Mouse (Mus musculus): ENCODE results near the gene Ptma.
A peak's percentile ranks its signal among the peaks of the same experiment; 100 is the strongest.
"Not testable (repeated sequence)": the region's sequence is repeated elsewhere in the genome, so short reads cannot be mapped to it uniquely, and the experiment has no call there.

The Ptma gene

GRCm38 (mm10) chr1:86496340-86496739 lies 30.2 kb upstream of the Ptma start:
- DNase-seq (ENCODE audit: extremely low spot score): no peak

DNA sequence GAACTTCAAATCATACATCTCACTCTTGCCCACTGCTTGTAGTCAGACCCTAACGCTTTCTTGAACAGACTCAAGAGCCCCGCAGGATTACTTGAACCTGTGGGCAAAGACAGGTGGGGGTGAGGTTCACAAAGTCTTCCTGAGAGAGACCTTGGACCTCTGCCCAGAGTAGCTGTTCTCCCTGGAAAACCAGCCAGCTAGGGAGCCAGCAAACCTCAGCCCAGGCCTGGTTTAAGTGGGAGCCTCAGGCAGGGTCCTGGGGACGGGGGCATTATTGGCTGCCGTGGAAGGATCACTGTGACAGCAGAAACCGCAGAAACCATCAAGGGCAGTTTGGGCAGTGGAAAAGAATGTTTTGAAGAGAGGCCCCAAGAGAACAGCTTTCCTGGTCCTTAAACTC lies 29.2 kb upstream of the Ptma start:
- DNase-seq (ENCODE audit: extremely low spot score): no peak

GRCm38 (mm10) chr1:86497986-86498385 lies 28.5 kb upstream of the Ptma start:
- DNase-seq (ENCODE audit: extremely low spot score): no peak

GRCm38 (mm10) chr1:86498611-86499010 lies 27.9 kb upstream of the Ptma start:
- no peak for DNase-seq (ENCODE audit: extremely low spot score)

DNA sequence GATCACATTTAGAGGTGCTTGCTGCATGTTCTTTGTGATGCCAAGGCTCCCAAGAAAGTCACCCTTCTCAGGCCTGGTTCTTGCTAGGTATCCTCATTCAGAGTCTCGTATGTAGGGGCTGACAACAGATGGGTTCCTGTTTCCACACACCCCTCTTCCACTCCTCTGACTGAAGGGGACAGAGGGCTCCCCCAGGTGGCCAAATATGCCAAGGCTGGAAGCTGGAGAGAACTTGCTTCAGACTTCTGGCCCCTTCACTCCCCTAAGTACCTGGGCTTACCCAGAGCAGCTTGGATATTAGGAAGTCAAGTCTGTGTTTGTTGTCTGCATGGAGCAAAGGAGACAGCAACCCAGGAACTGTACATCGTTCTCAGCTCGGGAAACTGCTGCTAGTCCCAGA lies 26.6 kb upstream of the Ptma start:
- DNase-seq (ENCODE audit: extremely low spot score): no peak

- no peak for DNase-seq (ENCODE audit: extremely low spot score)
Measured at GRCm38 (mm10) chr1:86500681-86501080, 25.8 kb upstream of the Ptma start.

DNA sequence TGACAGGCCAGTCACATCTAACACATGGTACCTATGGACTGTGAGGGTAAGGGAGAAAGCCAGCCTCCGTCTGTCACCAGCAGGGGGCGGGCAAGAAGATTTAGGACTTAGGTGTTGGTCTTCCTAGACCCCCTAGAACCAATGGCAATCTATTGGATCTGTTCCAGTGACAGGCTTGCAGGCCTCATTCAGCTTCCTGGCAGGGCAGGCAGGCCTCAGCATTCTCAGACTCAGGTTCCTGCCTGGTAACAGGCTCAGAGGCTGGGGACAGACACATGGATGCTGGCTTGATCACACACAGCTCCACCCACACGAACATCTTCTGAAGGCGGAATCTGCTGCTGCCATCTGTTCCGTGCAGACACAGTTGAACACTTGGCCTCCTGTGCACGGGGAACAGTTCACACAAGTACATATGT lies 25.4 kb upstream of the Ptma start:
- DNase-seq (ENCODE audit: extremely low spot score): peak; percentile 77

GRCm38 (mm10) chr1:86501559-86501958 lies 25.0 kb upstream of the Ptma start:
- peak; percentile 92 for DNase-seq (ENCODE audit: extremely low spot score)

DNA sequence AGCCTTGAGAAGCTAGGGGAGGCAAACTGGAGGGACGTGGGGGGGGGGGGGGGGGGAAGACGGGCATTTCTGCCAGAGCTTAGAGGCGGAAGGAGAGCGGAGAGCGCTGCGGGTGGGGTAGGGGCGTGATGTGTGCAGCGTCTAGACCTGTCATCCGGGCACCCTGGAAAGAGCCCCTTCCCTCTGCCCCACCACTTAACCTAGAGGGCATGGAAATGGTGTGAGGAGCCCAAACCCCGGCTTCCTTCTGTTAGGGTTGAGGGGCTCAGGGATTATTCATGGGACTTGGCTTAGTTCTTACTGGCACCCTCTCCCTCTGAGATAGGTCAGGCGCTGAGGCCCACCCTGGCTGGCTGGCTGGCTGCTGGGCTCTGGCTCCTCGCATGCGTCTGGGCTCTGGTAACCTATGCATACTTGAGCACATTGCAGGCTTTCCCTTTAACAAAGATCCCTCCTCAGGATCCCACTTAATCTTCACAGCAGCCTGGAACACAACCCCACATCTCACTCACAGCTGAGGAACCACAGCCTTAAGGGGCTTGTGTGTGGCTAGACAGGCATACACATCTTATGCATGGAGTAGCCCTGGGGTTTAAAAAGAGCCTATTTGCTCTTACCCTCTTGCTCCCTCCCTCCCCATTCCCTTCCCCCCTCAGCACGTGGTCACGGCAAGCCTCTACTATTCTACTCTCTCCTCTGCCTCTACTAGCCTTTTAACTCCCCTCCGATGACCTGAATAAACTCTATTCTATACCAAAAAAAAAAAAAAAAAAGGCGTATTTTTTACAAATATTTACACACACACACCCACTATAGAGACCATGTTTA lies 24.1 kb upstream of the Ptma start:
- no peak for DNase-seq (ENCODE audit: extremely low spot score)

DNA sequence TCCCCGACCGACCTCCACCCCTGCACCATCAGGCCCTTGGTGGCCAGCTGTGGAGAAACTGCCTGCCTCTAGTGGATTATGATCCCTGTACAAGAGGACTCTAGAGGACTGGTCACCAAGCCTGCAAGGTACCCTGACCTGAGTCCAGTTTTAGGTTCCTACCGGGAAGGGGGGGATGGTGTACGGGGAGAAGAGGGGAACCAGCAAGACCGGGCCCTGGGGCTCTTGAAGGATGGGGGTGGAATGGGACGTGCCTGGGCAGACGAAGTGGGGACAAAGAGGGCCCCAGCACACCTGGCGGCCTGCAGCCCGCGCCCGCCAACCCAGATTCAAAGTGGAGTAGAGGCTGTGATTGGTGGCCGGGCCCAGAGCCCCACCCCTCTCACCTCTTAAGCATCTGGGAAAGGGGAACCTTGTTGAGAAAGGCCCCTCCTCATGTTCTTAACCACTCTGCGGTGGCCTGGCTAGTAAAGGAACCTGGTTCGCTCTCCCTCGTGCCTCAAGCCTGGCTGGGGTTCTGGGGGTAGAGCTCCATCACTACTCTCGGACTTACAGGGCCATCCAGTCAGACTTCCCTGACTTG lies 23.3 kb upstream of the Ptma start:
- DNase-seq (ENCODE audit: extremely low spot score): peak; percentile 79

GRCm38 (mm10) chr1:86503906-86504696 lies 22.4 kb upstream of the Ptma start:
- DNase-seq (ENCODE audit: extremely low spot score): peak; percentile 97

DNA sequence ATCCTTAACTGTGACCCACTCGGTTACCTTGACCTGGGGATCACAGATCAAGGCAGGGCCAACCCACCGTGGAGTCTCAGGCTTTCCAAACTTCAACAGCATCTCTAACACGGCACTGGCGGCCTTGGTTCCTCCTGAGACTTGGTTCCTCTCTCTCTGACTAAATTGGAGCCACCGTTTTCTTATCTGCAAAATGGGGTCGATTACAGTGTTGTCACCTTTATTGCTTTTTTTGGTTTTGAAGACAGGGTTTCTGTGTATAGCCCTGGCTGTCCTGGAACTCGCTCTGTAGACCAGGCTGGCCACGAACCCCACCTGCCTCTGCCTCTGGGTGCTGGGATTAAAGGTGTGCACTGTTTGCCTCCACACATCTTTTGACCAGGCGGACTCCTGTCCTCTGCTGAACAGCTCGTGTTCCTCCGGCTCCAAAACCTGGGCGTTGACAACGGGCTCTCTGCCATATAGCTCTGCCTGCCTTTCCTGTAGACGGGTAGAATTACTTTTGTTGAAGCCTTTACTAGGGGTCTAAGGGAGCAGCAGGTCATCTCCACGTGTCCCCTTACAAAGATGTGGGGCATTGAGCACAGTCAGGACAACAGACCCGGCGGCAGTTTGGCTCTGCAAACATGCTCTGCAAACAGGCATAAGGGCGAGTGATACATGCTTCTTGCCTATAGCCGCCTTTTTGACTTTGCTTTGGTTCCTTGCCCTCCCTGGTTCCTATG lies 21.7 kb upstream of the Ptma start:
- DNase-seq (ENCODE audit: extremely low spot score): peak; percentile 62

DNA sequence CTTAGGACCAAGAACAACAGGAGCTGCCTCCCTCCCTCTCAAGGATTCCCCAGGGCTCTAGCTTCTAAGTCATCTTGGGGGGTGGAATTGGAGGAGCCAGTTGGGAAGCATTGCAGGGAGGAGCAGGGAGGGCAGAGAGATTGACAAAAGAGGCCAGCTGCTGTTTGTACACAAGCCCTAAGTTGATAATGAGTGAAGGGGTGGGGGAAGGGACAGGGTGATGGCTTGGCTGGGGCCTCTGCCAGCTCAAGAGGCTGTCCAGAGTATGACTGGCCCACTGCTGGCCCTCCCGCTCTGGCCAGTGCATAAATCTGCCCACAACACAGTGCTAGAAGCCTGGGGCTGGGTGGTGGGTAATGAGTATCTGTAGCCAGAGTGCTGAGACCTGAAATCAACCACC lies 21.1 kb upstream of the Ptma start:
- peak; percentile 65 for DNase-seq (ENCODE audit: extremely low spot score)

- no peak for DNase-seq (ENCODE audit: extremely low spot score)
Measured at GRCm38 (mm10) chr1:86506420-86506819, 20.1 kb upstream of the Ptma start.

- no peak for DNase-seq (ENCODE audit: extremely low spot score)
Measured at GRCm38 (mm10) chr1:86507866-86508265, 18.7 kb upstream of the Ptma start.

- peak; percentile 90 for DNase-seq (ENCODE audit: extremely low spot score)
Measured at GRCm38 (mm10) chr1:86509410-86509809, 17.1 kb upstream of the Ptma start.

- no peak for DNase-seq (ENCODE audit: extremely low spot score)
Measured at GRCm38 (mm10) chr1:86510266-86510665, 16.3 kb upstream of the Ptma start.

GRCm38 (mm10) chr1:86510676-86511441 lies 15.7 kb upstream of the Ptma start:
- DNase-seq (ENCODE audit: extremely low spot score): no peak

- DNase-seq (ENCODE audit: extremely low spot score): no peak
Measured at GRCm38 (mm10) chr1:86512154-86512720, 14.3 kb upstream of the Ptma start.

GRCm38 (mm10) chr1:86513031-86513430 lies 13.5 kb upstream of the Ptma start:
- not testable (repeated sequence) for DNase-seq (ENCODE audit: extremely low spot score)

Data from embryo, embryonic 9.5 days (tissue).